Comparison of ENCODE assay signal across 8 mouse cellular contexts in genomic region chr11:52220282-52220681, GRCm38 (mm10). TPM values are rescaled to one million over a fixed set of nuclear protein-coding genes. Genes with fewer than 3 reads are reported as not detected.
DNase-seq lines count a peak whose midpoint lies in the region; ATAC-seq lines count a peak whose summit lies in the region.

No protein-coding gene starts in this region.

- peak; percentile 75 for DNase-seq in T-cell, adult 2 months (ENCODE audit: low spot score)
- DNase-seq in cerebellum, adult 18-20 months, result peak; percentile 61 to 65
- DNase-seq in left cerebral cortex, adult 18-20 months (ENCODE audit: low spot score in 2 of 2), result peak; percentile 74 to 79
- peak; percentile 67 to 83 for DNase-seq in lung, postnatal 4 days
- peak; percentile 64 to 85 for DNase-seq in right cerebral cortex, postnatal 10 days (ENCODE audit: low spot score in 2 of 2)

- H3K4me3 ChIP-seq in forebrain, embryonic 16.5 days (replicated peaks; ENCODE audit: low read length), result no peak overlapping the region
- H3K4me3 ChIP-seq in hindbrain, embryonic 15.5 days, result no peak overlapping the region

- no peaks in the 10 kb centered on the region for H3K9me3 ChIP-seq in forebrain, embryonic 16.5 days (ENCODE audit: control insufficient read depth, low read length)
- H3K9me3 ChIP-seq in hindbrain, embryonic 15.5 days, result no peaks in the 10 kb centered on the region

- WGBS in forebrain, embryonic 16.5 days, result 10% methylated on average over 4 of the region's 4 CpGs
- 3% methylated on average over 4 of the region's 4 CpGs for WGBS in hindbrain, embryonic 15.5 days

- peak; percentile 78 for ATAC-seq in forebrain, embryonic 16.5 days
- peak; percentile 61; the same call in 1 of the 2 replicates for ATAC-seq in hindbrain, embryonic 15.5 days (ENCODE audit: low FRiP score, low read depth)
- no peak for ATAC-seq in activated CD4-positive, CD25-positive, alpha-beta regulatory T cell, adult 4 months

- H3K4me1 ChIP-seq in forebrain, embryonic 16.5 days (replicated peaks; ENCODE audit: control insufficient read depth, insufficient read depth, low read length), result no peaks in the 10 kb centered on the region
- H3K4me1 ChIP-seq in hindbrain, embryonic 15.5 days (replicated peaks), result no peaks in the 10 kb centered on the region

- 0 out of 2 replicates have a peak overlapping the region, but pooled peaks have one; percentile 18 for H3K4me2 ChIP-seq in forebrain, embryonic 16.5 days (ENCODE audit: low read length)
- H3K4me2 ChIP-seq in hindbrain, embryonic 15.5 days, result peak overlapping the region; percentile 35

- H3K9ac ChIP-seq in forebrain, embryonic 16.5 days (replicated peaks; ENCODE audit: low read depth, low read length), result no peak overlapping the region
- no peak overlapping the region for H3K9ac ChIP-seq in hindbrain, embryonic 15.5 days

- no peaks in the 10 kb centered on the region for H3K36me3 ChIP-seq in forebrain, embryonic 16.5 days (ENCODE audit: control insufficient read depth, insufficient read depth)
- no peaks in the 10 kb centered on the region for H3K36me3 ChIP-seq in hindbrain, embryonic 15.5 days

- H3K27me3 ChIP-seq in forebrain, embryonic 16.5 days (replicated peaks; ENCODE audit: control insufficient read depth, insufficient read depth, low read length), result no peaks in the 10 kb centered on the region; the same call in 1 of the 2 replicates
- 0 out of 2 replicates have a peak, but pooled peaks cover 4% of the 10 kb centered on the region for H3K27me3 ChIP-seq in hindbrain, embryonic 15.5 days

- no peak overlapping the region for H3K27ac ChIP-seq in forebrain, embryonic 16.5 days (ENCODE audit: low read length)
- H3K27ac ChIP-seq in hindbrain, embryonic 15.5 days (replicated peaks), result no peak overlapping the region

RNA-seq across cellular contexts. Expression of gene Olfr1371, which starts 6.5 kb away (rescaled TPM):
- not detected in 2 replicates for polyA plus RNA-seq in forebrain, embryonic 16.5 days (2015; fragmentation: Nextera tagmentation; extraction: Ambion mirVana)
- polyA plus RNA-seq in hindbrain, embryonic 15.5 days (2015; fragmentation: Nextera tagmentation; extraction: Ambion mirVana), result not detected in 2 replicates
- total RNA-seq in left cerebral cortex, adult 18-20 months (2021), result not detected
- not detected for polyA plus RNA-seq in activated CD4-positive, CD25-positive, alpha-beta regulatory T cell, adult 4 months (2017; shearing (Covaris generic))

RNA-seq across cellular contexts. Expression of gene Skp1a, which starts 11.5 kb away (rescaled TPM):
- polyA plus RNA-seq in forebrain, embryonic 16.5 days (2015; fragmentation: Nextera tagmentation; extraction: Ambion mirVana), result 1,143 and 1,208 TPM in 2 replicates
- 975 and 989 TPM in 2 replicates for polyA plus RNA-seq in hindbrain, embryonic 15.5 days (2015; fragmentation: Nextera tagmentation; extraction: Ambion mirVana)
- 100 to 1,000 TPM; 477 to 492 TPM for total RNA-seq in left cerebral cortex, adult 18-20 months (2021)
- polyA plus RNA-seq in activated CD4-positive, CD25-positive, alpha-beta regulatory T cell, adult 4 months (2017; shearing (Covaris generic)), result 100 to 1,000 TPM; 281 to 307 TPM
